Mouse (Mus musculus): ENCODE measurements at regions not wholly inside any gene's neighbourhood (a gene's known extent, or its start where the extent isn't known, plus 50 kb on each side); places are given as distances from the start of the nearest gene placed in this dataset.

DNA sequence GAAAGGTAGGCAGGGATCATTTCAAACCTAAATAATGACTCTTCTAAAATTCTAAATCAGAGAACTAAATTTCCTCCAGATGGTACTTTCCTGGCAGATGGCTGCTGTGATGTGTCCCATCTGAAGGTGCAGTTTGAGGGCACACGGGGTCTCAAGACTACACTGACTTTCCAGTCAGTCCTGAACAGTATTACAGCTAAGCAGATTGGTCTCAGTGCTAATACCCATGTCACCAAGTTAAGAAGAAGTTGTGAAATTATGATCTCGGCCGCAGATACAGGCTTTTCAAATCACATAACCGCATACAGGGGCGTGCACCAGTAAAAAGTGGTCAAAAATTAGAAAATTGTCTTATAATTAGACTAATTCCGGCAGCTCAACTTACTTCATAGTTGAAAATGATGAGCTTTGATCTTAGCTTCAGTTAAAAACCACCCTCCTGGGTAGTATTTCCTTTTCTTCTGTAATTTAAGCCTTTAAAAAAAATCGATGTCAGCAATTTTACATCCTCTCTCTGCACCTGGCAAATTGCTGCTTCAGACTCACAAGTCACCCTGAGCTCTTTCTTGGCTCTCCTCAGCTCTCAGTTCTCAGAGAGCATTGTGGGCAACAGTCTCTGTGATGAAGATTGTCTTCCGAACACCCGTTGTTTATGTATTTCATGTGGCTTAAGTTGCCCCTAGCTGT is 113.2 kb upstream of the Ccn2 start:
- Histone ChIP-seq H3K36me3 (ENCODE audit: insufficient read depth, low read length) (no peaks in the 10 kb centered on the region), H3K27me3 (ENCODE audit: insufficient read depth, low read length) (no peaks in the 10 kb centered on the region), H3K4me1 (ENCODE audit: insufficient read depth, low read length) (0 out of 2 replicates have a peak, but pooled peaks cover 3% of the 10 kb centered on the region), H3K9me3 (ENCODE audit: low read length) (no peaks in the 10 kb centered on the region), H3K4me2 (ENCODE audit: low read depth, low read length, poor library complexity, severe bottlenecking) (no peak overlapping the region), H3K4me3 (ENCODE audit: low read depth, low read length) (no peak overlapping the region), H3K27ac (ENCODE audit: low read depth, low read length) (no peak overlapping the region), H3K9ac (replicated peaks; ENCODE audit: low read length, poor library complexity, severe bottlenecking) (no peak overlapping the region)
- WGBS, result 77% methylated on average over 9 of the region's 9 CpGs
- TF ChIP-seq CTCF (IDR thresholded peaks at IDR 0.05), result no peak
- DNase-seq (ENCODE audit: low spot score), result no peak
- ATAC-seq (ENCODE audit: low FRiP score), result no peak

DNA sequence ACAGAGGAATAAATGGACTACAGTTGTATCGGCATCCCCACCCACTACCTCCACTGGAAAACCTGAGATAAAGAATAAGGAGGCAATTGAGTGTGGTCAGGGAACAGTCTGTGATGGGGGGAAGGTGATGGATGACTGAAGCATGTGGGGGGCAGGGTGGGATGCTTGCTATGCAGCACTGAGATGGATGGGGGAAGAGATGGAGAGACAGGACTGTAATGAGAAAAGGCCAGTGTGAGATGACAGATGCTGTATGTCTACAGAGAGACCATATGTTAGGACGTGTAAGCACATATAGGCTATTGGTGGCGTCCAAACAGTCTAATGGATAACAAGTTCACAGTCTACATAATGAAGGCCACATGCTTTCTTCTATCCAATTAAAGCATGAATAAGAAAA is 112.2 kb upstream of the Ccn2 start:
- ATAC-seq (ENCODE audit: low FRiP score), result no peak
- 93% methylated on average over 3 of the region's 3 CpGs for WGBS

DNA sequence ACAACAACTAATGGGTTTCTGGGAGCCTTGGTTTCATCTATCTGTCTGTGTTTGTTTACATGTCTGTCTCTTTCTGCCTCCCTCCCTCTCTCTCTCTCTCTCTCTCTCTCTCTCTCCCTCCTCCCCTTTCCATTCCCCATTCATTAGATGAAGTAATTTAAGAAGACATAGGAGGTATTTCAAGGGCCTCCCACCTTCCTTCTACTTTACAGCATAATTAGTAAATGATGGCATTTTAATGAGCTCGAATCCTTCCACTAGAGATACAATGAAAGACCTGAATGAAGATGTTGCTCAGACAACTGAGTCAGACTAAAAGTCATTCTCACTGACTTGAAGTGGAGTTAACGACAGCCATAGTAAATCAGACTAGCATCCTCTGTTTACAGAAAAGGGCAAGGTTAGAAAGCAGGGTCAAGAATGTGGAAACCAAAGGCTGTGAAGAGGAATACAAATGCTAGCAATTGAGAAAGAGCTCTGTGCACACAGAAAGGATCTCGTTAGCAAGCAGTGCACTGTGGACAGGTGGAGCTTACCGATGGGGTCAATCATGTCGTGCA is 111.1 kb upstream of the Ccn2 start:
- Histone ChIP-seq H3K27me3 (ENCODE audit: insufficient read depth, low read length) (no peaks in the 10 kb centered on the region), H3K9me3 (ENCODE audit: low read length) (no peaks in the 10 kb centered on the region), H3K27ac (ENCODE audit: low read depth, low read length) (no peak overlapping the region), H3K9ac (replicated peaks; ENCODE audit: low read length, poor library complexity, severe bottlenecking) (no peak overlapping the region), H3K4me2 (ENCODE audit: low read depth, low read length, poor library complexity, severe bottlenecking) (no peak overlapping the region), H3K4me1 (ENCODE audit: insufficient read depth, low read length) (0 out of 2 replicates have a peak, but pooled peaks cover 3% of the 10 kb centered on the region), H3K36me3 (ENCODE audit: insufficient read depth, low read length) (no peaks in the 10 kb centered on the region), H3K4me3 (ENCODE audit: low read depth, low read length) (no peak overlapping the region)
- 56% methylated on average over 5 of the region's 5 CpGs for WGBS
- no peak for ATAC-seq (ENCODE audit: low FRiP score)
- DNase-seq (ENCODE audit: low spot score), result no peak
- no peak for TF ChIP-seq CTCF (IDR thresholded peaks at IDR 0.05)

More for the DNA sequence above, 112.2 kb upstream of the Ccn2 start:
- Histone ChIP-seq H3K4me2 (ENCODE audit: low read depth, low read length, poor library complexity, severe bottlenecking) (no peak overlapping the region), H3K27ac (ENCODE audit: low read depth, low read length) (no peak overlapping the region), H3K9me3 (ENCODE audit: low read length) (no peaks in the 10 kb centered on the region), H3K27me3 (ENCODE audit: insufficient read depth, low read length) (no peaks in the 10 kb centered on the region), H3K4me3 (ENCODE audit: low read depth, low read length) (no peak overlapping the region), H3K36me3 (ENCODE audit: insufficient read depth, low read length) (no peaks in the 10 kb centered on the region), H3K4me1 (ENCODE audit: insufficient read depth, low read length) (0 out of 2 replicates have a peak, but pooled peaks cover 3% of the 10 kb centered on the region), H3K9ac (replicated peaks; ENCODE audit: low read length, poor library complexity, severe bottlenecking) (no peak overlapping the region)
- no peak for TF ChIP-seq CTCF (IDR thresholded peaks at IDR 0.05)
- no peak for DNase-seq (ENCODE audit: low spot score)

DNA sequence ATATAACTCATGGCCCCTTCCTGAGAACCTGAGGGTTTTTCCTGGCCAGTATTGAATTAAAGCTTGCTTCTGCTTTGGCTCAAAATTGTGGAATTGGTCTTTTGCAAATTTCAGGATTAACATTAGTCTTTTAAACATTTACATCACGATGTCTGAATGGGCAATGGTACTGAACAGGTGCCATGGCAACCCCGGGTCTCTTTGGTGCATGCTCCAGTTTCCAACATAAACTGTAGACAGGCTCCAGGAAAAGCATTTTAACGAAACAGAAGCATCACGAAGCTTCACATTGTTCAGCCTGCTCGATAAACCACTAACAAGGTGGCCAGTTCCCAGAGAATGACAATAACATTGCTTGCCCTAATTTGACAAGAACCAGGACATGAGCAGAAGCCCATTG is 109.8 kb upstream of the Ccn2 start:
- H3K9me3 ChIP-seq (ENCODE audit: low read length), result no peaks in the 10 kb centered on the region
- TF ChIP-seq CTCF (IDR thresholded peaks at IDR 0.05), result no peak
- ATAC-seq (ENCODE audit: low FRiP score), result no peak
- no peak overlapping the region for H3K9ac ChIP-seq (replicated peaks; ENCODE audit: low read length, poor library complexity, severe bottlenecking)
- DNase-seq (ENCODE audit: low spot score), result peak; percentile 11
- H3K27ac ChIP-seq (ENCODE audit: low read depth, low read length), result no peak overlapping the region
- 56% methylated on average over 5 of the region's 5 CpGs for WGBS
- H3K4me3 ChIP-seq (ENCODE audit: low read depth, low read length), result no peak overlapping the region
- H3K36me3 ChIP-seq (ENCODE audit: insufficient read depth, low read length), result no peaks in the 10 kb centered on the region
- H3K27me3 ChIP-seq (ENCODE audit: insufficient read depth, low read length), result no peaks in the 10 kb centered on the region
- H3K4me2 ChIP-seq (ENCODE audit: low read depth, low read length, poor library complexity, severe bottlenecking), result no peak overlapping the region
- H3K4me1 ChIP-seq (ENCODE audit: insufficient read depth, low read length), result 0 out of 2 replicates have a peak, but pooled peaks cover 3% of the 10 kb centered on the region

DNA sequence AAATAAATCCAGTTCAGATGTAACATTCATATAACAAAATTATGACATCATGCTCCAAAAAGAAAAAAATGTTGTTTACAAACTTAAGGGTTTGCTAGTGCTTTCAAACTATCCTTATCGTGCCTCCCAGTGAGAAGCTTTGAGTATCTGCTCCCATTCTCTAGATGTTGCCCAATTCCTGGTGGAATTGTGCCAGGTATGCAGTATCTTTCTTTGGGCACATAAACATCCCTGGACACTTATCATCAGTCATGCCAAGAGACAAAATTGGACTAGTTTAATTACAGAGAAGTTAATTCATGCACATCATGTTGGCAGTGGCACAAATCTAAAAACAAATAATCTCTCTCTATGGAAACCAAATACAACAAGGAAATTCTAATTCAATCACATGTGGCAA is 109.0 kb upstream of the Ccn2 start:
- H3K9ac ChIP-seq (replicated peaks; ENCODE audit: low read length, poor library complexity, severe bottlenecking), result no peak overlapping the region
- H3K27ac ChIP-seq (ENCODE audit: low read depth, low read length), result no peak overlapping the region
- H3K27me3 ChIP-seq (ENCODE audit: insufficient read depth, low read length), result no peaks in the 10 kb centered on the region
- H3K4me2 ChIP-seq (ENCODE audit: low read depth, low read length, poor library complexity, severe bottlenecking), result no peak overlapping the region
- H3K4me1 ChIP-seq (ENCODE audit: insufficient read depth, low read length), result 0 out of 2 replicates have a peak, but pooled peaks cover 3% of the 10 kb centered on the region
- no peak overlapping the region for H3K4me3 ChIP-seq (ENCODE audit: low read depth, low read length)
- DNase-seq (ENCODE audit: low spot score), result no peak
- no peak for ATAC-seq (ENCODE audit: low FRiP score)
- H3K9me3 ChIP-seq (ENCODE audit: low read length), result no peaks in the 10 kb centered on the region
- TF ChIP-seq CTCF (IDR thresholded peaks at IDR 0.05), result no peak
- H3K36me3 ChIP-seq (ENCODE audit: insufficient read depth, low read length), result no peaks in the 10 kb centered on the region
- WGBS, result 65% methylated on average over 1 of the region's 1 CpGs

DNA sequence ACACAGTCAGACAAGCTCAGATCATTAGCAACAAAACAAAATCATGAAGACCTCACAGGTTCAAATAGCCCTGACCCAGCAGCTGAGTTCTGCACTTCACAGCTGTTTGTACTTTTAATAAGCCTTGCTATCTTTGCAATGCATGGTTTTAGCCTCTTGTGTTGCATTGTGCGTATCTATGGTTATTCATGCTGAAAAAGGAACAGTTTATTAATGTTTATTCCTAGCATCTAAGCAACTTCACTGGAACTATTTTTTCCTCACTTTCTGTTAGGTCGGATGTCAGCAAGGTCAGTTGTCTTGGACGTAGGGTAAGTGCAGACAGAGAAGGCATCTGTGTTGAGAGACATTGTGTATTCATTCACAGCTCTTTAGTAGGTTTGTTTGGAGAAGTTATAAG is 107.3 kb upstream of the Ccn2 start:
- H3K9me3 ChIP-seq (ENCODE audit: low read length), result no peaks in the 10 kb centered on the region
- no peak overlapping the region for H3K9ac ChIP-seq (replicated peaks; ENCODE audit: low read length, poor library complexity, severe bottlenecking)
- ATAC-seq (ENCODE audit: low FRiP score), result no peak
- 88% methylated on average over 3 of the region's 3 CpGs for WGBS
- H3K36me3 ChIP-seq (ENCODE audit: insufficient read depth, low read length), result no peaks in the 10 kb centered on the region
- H3K4me2 ChIP-seq (ENCODE audit: low read depth, low read length, poor library complexity, severe bottlenecking), result no peak overlapping the region
- no peak overlapping the region for H3K4me3 ChIP-seq (ENCODE audit: low read depth, low read length)
- no peak for TF ChIP-seq CTCF (IDR thresholded peaks at IDR 0.05)
- no peak overlapping the region for H3K27ac ChIP-seq (ENCODE audit: low read depth, low read length)
- no peaks in the 10 kb centered on the region for H3K27me3 ChIP-seq (ENCODE audit: insufficient read depth, low read length)
- DNase-seq (ENCODE audit: low spot score), result no peak
- 0 out of 2 replicates have a peak, but pooled peaks cover 3% of the 10 kb centered on the region for H3K4me1 ChIP-seq (ENCODE audit: insufficient read depth, low read length)

Measured in midbrain, postnatal 0 days (tissue).